Mouse (Mus musculus) left cerebral cortex, postnatal 36 days (tissue): ENCODE data around the gene Nfix. TPM values are rescaled to one million over a fixed set of nuclear protein-coding genes. Genes with fewer than 3 reads are reported as not detected.

Experiments
- DNase-seq, 2 experiments: peaks; one replicate each; pipeline ENCODE4 v3.0.0; 2021 to 2022; ENCODE audit warnings: low spot score in 2 of 2, mixed read lengths in 1 of 2
- intact Hi-C: fragments of 180-260 bp; cut with DNase I; formaldehyde crosslinking; loops from one replicate; pipeline ENCODE4 v1.15.1; 2025
- total RNA-seq, 2 experiments: library from RNA; stranded (reverse); gene quantifications; 2 replicates each; pipeline ENCODE4 v1.2.3; 2021

Gene Nfix
- total RNA-seq, 2 experiments from 2014 or later = 303 to 353 TPM

- intact Hi-C loops = no loop called here
- no peak for DNase-seq
Measured at GRCm38 (mm10) chr8:84785756-84786677, 14.1 kb downstream of the Nfix start.

DNA sequence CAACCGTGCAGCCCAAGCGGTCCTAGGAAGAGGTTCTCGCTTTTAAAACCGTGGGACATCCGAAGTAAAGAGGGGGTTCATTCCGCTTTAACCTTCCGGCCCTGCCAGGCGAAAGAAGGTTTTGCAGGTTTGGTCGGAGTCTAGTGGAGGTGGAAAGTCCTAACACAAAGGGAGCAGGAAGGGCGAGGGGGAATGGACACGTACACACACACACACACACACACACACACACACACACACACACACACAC lies 14.7 kb downstream of the Nfix start:
- DNase-seq = no peak
- intact Hi-C loops = no loop called here

DNA sequence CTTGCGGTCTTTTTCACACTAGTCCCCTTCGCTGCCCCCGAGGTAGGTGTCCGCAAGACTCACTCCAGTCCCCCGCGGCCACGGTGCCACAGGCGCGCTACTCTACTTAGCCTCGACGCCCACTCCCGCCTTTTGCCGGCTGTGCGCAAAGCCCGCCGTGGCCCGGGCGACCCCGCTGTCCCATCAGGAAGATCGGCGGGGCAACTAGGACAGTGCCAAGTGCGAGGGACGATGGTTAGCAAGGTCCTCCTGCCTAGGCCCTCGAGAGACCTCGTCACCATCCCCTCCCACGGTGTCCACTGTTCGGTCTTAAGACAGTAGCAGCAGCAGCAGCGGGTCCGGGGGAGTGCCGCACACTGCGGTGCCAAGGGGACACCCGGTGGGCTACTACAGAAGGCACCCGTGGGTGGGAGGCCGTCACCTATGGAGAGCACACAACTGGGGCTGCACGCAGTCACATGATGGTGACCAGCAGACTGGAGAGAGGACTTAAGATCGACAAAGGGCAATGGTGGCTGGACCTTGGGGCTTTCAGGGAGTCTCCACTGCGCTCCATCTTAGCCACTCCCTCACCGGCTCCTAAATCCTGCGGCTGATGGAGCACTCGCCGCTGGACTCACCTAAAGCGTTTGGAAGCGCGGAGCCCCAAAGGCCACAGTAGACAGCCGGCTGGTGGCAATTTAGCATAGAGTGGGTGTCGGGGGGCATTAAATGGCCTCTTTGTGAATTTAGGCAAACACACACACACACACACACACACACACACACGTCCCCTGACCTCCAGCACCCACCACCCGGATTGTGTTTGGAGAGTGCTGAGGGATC lies 15.3 kb downstream of the Nfix start:
- intact Hi-C loops = no loop called here
- DNase-seq = no peak

- intact Hi-C loops = no loop called here
- no peak for DNase-seq
Measured at GRCm38 (mm10) chr8:84783919-84784581, 16.1 kb downstream of the Nfix start.

GRCm38 (mm10) chr8:84783198-84783918 lies 16.8 kb downstream of the Nfix start:
- DNase-seq = no peak
- intact Hi-C loops = no loop called here

GRCm38 (mm10) chr8:84782680-84783079 lies 17.5 kb downstream of the Nfix start:
- DNase-seq = no peak
- intact Hi-C loops = no loop called here

GRCm38 (mm10) chr8:84781686-84782505 lies 18.2 kb downstream of the Nfix start:
- no peak for DNase-seq

GRCm38 (mm10) chr8:84780949-84781680 lies 19.0 kb downstream of the Nfix start:
- no peak for DNase-seq
- intact Hi-C loops = no loop called here

More at GRCm38 (mm10) chr8:84781686-84782505, 18.2 kb downstream of the Nfix start:
- intact Hi-C loops = no loop called here

GRCm38 (mm10) chr8:84780225-84780555 lies 20.0 kb downstream of the Nfix start:
- intact Hi-C loops = no loop called here
- DNase-seq = no peak

DNA sequence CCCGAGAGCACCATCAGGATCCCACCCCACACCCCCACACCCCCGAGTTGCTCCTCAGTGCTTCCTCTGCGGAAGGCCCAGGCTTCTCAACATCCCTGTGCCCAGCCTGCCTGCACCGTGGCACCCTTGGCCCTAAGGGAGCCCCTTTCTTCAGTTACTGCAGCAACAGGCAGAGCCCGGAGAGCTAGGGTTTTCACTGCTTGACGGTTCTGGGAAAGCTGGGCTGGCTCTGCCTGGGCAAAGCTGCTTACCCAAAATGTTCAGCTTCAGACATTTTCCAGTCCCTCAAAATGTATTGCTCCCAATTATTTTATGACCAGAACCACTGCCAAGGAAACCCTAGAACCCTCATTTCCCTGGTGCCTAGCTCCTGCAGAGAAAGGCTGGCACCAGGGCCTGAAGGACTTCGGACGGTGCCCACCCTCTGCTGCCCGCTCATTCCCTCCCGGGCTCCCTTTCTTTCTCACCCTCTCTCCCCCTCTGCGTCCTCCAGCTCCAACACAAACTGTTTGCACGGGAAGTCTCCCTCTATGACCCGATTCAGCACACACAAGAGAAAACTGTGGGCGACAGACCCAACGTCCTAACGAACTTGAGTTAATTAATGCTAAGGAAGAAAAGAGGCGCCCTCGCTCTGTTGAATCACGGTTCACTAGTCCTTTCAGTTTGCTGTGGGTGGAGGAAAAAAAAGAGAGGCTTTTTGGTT lies 20.5 kb downstream of the Nfix start:
- intact Hi-C loops = no loop called here
- peak in 1 of 2 experiments; percentile 62 for DNase-seq

- intact Hi-C loops = no loop called here
- DNase-seq = no peak
Measured at GRCm38 (mm10) chr8:84778638-84779380, 21.3 kb downstream of the Nfix start.

- intact Hi-C loops = no loop called here
- DNase-seq = no peak
Measured at GRCm38 (mm10) chr8:84777899-84778637, 22.1 kb downstream of the Nfix start.

DNA sequence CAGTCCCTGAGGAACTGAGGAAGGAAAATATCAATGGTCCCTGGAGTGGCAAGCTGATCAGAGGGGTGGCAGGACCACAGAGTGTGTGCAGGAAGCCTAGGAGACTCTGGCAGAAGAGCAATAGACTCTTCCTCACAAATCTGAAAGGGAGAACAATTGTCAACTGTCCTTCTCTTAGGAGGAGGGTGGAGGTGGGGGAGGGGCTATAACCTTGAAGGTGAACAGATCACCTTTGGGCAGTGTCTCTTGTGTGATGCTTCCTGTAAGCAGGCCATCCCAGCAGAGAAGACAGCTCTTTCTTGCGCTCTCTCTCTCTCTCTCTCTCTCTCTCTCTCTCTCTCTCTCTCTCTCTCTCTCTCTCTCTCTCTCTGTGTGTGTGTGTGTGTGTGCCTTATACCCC lies 23.6 kb downstream of the Nfix start:
- intact Hi-C loops = no loop called here
- no peak for DNase-seq

DNA sequence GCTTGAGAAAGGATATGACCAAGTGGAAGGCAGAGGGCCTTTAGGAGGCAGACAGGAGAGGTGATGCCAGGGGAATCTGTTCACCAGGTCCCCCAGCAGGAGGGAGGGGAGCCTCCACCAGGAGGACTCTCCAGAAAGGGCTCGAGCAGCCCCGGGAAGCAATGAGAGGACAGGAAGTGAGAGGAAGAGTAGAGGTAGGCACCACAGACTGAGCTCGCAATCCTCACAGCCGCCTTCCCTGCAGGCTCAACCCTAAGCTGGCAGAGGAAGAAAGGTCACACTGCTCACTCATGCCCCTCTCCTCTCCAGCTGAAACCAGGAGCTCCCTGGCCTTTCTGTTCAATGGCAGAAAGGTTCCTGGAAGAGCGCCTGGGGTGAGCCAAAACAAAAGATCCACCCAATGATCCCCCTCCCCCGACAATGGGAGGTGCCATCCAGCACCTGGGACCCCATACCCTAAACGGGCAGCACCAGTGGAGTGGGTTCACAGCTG lies 24.5 kb downstream of the Nfix start:
- intact Hi-C loops = loop anchor here (1.0 kb wide), 1 partner anchor 19 kb away; no protein-coding TSS in a partner anchor
- no peak for DNase-seq

- DNase-seq = peak in 1 of 2 experiments; percentile 82
- intact Hi-C loops = loop anchor here (1.0 kb wide), 1 partner anchor 19 kb away; no protein-coding TSS in a partner anchor
Measured at GRCm38 (mm10) chr8:84775105-84775591, 25.0 kb downstream of the Nfix start.

- DNase-seq = peak in 1 of 2 experiments; percentile 73
- intact Hi-C loops = loop anchor here (5.0 kb wide), 1 partner anchor 38 kb away; no protein-coding TSS in a partner anchor
Measured at GRCm38 (mm10) chr8:84774473-84774911, 25.7 kb downstream of the Nfix start.
